Mouse (Mus musculus) ovary, adult 18-20 months (tissue): Measurements from ENCODE around the gene A430078G23Rik.
"Not testable (repeated sequence)": the region's sequence is repeated elsewhere in the genome, so short reads cannot be mapped to it uniquely, and the experiment has no call there.

Experiments
- DNase-seq: peaks from one replicate; pipeline ENCODE4 v3.0.0; 2022; ENCODE audit warnings: low spot score, mixed read lengths

Gene A430078G23Rik

DNA sequence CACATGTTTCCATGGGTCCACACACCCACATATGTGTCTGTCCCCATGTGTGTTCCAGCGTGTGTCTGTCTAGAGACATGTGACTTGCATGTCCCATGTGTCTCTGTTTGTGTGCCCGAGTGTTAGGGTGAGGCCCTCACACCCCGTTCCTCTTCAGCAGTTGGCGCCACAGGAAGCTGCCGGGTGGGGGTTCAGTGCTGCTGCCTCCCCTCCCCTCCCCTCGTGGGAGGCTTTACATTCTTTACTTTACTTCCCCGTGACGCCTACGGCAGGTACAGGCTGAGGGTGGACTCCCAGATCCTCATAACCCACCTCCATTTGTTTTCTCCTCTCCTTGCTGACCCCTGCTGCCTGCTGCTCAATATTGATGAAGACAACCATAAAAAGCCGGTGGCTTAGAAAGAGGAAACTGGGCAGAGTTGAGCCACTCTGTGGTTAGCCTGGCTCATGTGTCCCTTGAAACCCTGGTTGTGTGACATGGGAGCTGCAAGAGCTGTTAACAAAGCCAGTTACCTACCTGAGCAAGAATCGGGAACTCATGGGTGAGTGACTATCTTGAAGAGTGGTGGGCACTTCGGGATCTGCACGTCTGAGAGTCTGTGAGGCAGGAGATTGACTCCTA lies at the start of gene A430078G23Rik:
TSS of gene A430078G23Rik (plus strand) at position 227 of the 622 bp plus-strand sequence.
- no peak for DNase-seq

DNA sequence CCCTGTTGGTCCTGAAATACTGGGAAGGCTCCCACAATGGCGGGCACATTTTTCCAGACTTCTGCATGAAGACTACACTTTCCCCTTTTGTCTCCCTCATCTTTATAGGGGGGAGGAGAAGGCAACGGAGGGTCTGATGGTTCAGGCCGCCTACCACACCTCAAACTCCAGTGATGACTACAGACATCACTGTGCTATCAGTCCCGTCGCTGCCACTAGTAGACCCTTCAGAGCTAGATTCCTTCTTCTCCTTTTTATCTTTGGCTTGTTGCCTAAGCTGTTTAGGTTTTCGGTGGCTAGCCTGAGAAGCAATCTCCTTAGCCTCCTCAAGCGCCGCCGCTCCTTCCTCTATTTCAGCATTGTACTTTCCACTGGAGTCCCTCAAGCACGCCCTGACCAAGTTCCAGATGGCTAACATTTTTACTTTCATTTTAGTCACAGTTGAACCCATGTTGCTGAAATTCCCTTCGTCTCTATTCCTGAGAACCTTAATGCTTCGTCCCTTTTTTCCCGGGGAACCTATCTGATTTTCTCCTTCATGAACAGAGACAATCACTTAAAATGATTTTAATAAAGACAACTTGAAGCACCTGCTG lies 44.9 kb upstream of the A430078G23Rik start:
- not testable (repeated sequence) for DNase-seq

DNA sequence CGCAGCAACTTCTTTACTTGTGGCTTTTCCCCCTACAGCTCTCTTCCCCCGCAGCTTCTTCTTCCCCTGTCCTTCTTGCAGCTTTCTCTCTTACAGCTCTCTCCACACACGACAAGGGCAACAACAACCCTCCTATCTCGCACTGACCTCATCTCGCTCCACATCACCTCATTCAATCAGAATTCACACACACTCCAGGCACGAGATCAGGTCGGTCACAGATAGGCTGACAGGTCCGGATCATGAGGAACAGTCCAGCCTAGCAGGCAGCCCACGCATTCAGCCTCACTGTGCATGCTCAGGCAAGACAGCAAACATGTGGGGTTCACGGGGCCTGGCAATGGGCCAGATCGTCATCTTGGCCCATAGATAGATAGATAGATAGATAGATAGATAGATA lies 43.6 kb upstream of the A430078G23Rik start:
- DNase-seq: no peak

DNA sequence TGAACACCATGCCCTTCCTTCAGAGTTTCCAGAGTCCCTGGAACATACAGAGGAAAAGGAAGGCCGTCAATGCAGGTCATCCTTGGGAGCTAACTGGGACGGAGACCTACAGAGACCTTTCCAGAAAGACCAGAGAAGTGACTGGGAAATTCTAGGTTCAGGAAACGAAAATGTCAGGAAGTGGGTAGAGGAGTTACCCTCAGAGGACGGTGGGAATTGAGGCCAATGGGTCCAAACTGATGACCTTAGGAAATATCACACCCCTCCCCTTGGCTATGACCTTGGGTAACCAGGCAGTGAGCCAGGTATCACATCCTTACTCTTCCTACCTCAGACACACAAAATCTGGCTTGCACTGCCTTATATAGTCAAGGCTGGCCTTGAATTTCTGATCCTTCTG lies 41.7 kb upstream of the A430078G23Rik start:
- DNase-seq: no peak

DNA sequence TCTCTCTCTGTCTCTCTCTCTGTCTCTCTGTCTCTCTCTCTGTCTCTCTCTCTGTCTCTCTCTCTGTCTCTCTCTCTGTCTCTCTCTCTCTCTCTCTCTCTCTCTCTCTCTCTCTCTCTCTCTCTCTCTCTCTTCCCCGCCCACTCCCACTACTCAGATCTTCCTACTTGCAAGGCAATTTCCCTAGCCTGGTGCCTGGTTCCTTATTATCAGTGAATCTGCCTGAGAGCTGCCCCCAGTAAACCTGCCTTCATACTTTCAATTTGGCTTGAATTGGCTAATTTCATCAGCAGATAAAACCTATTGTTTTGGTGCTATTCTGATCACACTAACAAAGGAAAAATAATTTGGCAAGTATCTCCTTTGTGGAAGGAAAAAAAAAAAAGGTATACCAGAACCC lies 39.8 kb upstream of the A430078G23Rik start:
- DNase-seq: not testable (repeated sequence)

DNA sequence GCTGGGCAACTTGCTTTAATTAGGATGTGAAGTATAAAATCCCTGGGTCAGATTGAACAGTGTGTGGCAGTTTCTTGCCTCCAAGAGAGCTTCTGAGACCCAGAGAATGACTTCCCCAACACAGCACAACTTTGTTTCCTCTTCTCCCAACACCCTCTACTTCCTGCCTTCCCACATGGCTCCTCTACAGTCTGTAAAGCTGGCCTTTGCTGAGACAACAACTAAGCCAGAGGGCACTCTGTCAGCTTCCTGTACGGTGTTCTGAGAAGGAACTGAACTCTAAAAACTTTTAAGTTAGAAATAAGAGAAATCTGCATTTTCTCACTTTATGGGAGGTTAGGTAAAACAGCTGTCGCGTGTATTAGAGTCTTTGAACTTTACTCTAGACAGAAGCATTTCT lies 39.4 kb upstream of the A430078G23Rik start:
- no peak for DNase-seq

DNA sequence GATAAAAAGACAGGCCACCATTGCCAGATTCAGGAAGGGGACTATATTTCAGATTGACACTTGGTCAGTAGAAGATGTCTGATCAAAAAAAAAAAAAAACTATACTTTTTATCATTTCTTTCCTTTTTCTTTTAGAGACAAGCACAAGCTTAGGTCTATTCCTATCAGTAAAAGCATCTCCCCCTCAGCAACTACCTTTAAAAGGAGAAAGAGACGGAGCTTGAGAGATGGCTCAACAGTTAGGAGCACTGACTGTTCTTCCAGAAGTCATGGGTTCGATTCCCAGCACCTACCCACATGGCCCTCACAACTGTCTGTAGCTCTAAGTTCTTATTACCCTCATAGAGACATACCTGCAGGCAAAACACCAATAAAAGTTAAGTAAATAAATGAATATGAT lies 38.9 kb upstream of the A430078G23Rik start:
- no peak for DNase-seq

DNA sequence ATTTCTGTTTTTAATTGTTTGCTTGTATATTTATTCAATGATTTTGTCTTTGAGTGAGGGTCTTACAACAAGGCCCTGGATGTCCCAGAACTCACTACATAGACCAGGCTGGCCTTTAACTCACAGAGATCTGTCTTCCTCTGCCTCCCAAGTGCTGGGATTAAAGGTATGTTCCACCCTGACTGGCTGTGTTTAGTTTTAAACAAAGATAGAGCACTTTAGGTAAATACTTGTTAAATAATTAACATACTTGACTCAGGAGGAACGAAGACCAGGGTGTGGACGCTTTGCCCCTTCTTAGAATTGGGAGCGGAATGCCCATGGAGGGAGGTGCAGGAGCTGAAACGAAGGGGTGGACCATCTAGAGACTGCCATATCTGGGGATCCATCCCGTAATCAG lies 36.6 kb upstream of the A430078G23Rik start:
- no peak for DNase-seq

DNA sequence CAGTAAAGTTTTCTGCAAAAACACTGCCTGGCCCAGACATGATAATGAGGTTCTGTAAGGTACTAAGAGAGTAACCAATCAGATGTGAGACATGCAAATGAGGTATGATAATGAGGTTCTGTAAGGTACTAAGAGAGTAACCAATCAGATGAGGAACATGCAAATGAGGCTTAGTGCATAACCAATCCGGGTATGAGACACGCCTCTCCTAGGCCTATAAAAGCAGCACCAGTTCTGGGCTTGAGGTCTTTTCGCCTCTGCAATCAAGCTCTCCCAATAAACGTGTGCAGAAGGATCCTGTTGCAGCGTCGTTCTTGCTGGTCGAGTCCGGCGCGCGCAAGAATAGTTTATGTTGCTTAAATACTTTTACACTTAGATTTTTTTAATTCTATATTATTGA lies 33.9 kb upstream of the A430078G23Rik start:
- not testable (repeated sequence) for DNase-seq

DNA sequence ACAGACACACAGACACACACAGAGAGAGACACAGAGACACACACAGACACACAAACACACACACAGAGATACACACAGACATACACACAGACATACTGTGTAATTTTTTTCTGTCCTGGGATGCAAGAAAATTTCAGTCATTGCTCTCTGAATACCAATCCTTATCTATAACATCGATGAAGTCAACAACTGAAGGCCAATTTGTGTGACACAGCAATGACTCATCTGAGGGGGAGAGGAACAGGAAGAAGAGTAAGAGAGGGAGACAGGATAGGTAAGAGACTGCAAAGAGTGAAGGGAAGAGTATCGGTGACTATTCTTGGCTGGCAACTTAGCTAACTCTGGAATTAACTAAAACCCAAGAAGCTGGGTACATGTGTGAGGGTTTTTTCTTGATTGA lies 29.0 kb upstream of the A430078G23Rik start:
- DNase-seq: no peak

DNA sequence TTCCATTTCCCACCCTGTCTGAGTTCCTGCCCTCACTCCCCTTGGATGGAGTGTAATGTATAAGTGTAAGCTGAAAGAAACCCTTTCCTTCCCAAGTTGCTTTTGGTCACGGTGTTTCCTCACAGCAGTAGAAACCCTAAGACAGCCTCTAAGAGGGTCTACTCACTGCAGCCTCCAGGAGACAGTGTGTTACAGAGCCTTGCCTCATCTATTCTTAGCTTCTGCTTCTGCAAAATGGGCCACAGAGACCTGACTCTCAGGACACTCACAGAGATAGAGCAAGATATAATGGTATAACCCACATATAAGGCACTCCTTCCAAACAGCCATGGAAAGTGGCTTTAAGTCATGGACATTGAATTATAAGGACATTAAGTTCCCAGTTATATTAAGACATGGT lies 26.2 kb upstream of the A430078G23Rik start:
- no peak for DNase-seq

DNA sequence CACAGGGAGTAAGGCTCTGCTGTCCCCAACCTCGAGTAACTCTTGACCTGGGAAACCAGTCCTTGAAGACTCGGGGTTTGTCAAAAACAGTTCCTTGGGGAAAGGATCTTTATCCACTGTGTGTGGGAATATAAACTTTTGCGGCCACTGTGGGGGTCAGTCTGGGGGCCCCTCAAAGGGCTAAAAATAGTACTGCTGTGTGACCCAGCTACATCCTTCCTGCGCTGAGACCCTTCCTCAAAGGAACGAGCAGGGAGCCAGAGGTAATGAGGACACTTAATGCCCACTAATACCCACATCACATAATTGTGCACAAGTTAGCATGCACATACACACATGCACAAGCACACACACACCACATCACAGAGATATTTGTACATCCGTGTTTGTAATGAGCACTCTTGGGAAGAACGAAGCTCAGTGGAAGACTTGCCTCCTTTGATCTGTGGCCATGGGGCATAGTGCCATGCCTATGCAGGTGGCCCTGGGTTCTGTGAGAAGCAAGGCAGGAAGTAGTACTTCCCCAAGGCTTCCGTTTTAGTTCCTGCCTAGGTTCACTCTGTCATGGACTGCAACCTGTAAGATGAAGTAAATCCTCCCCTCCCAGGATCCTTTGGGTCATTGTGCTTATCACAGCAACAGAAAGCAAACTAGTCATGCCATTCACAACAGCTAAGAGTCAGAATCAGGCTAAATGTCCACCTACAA lies 25.5 kb upstream of the A430078G23Rik start:
- no peak for DNase-seq

DNA sequence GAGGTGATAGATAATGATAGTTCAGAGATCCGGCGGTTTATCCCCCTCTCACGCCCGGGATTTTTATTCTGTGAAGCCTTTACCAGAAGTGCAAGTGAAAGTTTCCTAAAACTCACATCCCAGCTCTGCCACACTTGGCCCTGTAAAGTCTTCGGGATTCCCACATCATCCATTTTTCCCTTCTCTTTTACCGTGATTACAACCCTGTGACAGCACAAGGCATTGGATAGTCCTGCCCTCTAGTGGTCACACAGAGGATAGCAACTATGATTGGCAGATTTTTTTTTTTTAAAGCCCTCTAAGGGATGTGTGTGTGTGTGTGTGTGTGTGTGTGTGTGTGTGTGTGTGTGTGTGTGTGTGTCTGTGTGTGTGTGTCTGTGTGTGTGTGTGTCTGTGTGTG lies 22.6 kb upstream of the A430078G23Rik start:
- DNase-seq: no peak

DNA sequence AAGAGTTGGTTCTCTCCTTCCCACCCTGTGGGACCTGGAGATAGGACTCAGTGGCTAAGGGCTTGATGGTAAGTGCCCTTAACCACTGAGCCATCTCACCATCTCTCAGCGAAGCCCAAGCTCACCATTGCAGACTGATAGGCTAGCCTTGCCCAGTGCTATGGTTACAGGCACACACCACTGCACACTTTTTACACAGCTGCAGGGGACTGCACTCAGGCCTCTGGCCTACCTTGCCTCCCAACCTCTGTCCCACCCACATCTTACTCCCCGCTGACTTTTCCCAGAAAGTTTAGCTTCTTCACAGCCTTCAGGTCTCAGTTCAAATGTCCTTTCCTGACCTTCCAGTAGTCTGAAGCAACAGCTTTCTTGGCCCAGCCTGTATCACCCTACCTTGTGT lies 21.5 kb upstream of the A430078G23Rik start:
- no peak for DNase-seq

DNA sequence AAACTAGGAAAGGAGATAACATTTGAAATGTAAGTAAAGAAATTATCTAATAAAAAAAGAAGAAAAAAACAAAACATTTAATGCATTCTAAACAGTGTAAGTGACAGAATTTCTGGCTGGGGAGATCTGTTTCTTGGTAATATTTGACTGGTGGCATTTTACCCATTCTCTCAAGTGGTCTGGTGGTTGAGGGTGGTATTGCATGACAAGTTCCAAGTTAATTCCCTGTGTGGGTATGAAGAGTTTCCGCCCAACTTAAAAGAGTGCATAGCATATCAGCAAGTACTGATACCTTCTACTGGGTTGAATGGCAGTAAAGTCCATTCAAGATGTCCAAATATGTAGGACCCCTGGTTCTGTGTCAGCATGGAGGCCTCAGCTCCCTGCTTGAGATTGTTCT lies 17.3 kb upstream of the A430078G23Rik start:
- no peak for DNase-seq

DNA sequence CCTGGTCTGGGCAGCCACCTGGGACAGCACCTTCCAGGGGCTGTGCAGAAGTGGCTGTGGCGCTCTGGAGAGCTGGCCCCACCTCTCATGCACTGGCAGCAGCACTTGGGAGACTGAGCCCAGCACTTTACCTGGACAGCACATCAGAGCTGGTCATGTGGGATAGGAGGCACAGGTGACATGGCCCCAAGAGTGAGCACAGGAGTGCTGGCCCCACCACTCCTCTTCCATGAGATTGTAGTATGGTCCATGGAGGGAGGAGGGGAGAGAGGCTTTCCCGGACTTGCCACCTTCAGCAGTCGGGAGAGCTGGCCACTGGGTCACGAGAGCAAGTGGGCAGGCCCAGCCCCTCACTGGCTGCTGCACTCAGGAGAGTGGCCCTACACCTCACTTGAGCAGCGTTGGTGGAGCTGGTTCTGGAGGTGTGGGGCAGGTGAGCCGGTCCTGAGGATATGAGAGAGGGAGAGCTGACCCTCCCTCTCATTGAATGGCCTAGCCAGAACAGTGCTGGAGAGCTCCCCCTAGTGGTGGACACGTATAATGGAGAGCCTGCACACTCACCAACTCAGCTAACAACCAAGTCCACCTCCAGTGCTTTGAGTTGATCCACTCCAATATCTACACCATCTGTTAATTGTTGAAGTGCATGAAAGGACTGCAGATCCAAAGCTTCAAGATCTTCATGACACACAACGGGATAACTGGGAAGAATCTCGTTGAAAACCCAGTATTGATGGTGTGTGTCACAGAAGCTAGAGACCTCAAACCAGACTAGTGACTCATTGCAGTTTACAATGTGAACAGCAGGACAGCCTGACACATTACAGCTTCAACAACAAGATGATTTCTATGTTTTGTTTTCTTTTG lies 16.3 kb upstream of the A430078G23Rik start:
- DNase-seq: no peak

DNA sequence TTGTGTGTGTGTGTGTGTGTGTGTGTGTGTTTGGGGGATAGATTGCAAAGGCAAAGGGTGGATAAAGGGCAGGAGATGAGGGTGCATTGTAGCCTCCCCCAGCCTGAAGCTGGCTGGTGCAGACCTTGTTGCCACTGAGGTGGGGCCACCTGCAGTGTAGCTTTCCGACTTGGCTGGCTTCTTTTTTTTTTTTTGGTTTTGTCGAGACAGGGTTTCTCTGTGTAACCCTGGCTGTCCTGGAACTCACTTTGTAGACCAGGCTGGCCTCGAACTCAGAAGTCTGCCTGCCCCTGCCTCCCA lies 15.7 kb upstream of the A430078G23Rik start:
- not testable (repeated sequence) for DNase-seq

DNA sequence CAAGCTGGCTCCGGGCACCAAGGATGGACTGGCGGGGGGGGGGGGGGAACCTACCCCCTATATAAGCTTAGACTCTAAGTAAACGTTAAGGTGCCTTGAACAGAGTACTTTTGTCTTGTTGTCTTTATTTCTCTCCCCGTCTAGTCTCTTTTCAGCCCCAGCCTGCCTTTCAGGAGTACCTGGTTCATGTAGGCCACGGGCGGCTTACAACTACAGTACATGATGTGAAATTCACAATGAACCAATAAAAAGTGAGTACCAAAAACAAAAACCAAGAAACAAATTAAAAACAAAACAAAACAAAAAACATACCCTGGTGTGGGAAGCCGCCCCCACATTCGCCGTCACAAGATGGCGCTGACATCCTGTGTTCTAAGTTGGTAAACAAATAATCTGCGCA lies 15.2 kb upstream of the A430078G23Rik start:
- DNase-seq: no peak

DNA sequence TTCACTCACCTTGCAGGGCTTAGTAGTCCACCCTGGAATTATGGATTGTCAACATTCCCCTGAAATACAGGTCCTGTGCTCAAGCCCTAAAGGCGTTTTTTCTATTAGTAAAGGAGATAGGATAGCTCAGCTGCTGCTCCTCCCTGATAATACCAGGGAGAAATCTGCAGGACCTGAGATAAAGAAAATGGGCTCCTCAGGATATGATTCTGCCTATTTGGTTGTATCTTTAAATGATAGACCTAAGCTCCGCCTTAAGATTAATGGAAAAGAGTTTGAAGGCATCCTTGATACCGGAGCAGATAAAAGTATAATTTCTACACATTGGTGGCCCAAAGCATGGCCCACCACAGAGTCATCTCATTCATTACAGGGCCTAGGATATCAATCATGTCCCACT lies 12.5 kb upstream of the A430078G23Rik start:
- not testable (repeated sequence) for DNase-seq

DNA sequence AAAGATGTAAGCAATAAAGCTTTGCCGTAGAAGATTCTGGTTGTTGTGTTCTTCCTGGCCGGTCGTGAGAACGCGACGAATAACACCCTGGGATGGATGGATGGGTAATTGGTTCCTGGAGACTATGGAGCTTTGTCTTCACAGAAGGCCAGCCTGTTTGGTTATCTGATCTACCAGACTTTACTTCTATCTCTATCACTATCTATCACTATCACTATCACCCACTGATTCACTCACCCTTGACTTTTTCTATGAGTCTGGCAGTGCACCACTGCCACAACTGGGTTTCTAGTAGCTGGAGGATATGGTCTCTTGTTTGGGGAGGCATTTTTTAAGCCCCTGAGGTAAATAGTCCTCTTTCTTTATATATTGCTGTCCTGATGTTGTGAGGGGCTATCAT lies 7.9 kb upstream of the A430078G23Rik start:
- DNase-seq: no peak

DNA sequence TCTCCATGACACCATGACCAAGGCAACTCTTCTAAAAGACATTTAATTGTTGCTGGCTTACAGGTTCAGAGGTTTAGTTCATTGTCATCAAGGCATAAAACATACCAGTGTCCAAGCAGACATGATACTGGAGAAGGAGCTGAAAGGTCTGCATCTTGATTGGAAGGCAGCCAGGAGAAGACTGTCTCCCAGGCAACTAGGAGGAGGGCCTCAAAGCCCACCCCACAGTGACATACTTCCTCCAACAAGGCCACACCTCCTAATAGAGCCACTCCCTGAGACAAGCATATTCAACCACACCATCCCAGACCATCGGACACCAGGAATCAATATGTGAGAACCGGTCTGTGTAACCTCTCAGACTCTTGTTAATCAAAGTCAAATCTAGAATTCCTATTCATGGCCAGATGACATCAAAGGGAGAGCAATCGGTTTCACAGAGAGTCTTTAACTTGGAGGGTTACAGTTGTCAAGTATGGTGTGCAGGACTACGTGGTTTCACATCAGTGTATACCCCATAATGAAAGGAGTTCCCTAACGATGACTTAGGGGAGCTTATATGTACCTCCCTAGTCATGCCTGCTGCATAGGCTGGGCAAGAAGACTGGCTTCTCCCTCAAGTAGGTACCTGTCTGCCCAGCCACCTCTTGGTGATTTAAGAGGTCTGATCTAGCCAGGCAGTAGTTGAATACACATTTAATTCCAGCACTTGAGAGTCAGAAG lies 6.4 kb upstream of the A430078G23Rik start:
- DNase-seq: no peak
